Mouse (Mus musculus): ENCODE measurements around the gene Pin1rt1. TPM values are rescaled to one million over a fixed set of nuclear protein-coding genes. Genes with fewer than 3 reads are reported as not detected.

The Pin1rt1 gene
- polyA plus RNA-seq (2012; rRNA removed) (not detected in 2 replicates), polyA plus RNA-seq (2014; fragmentation: Nextera tagmentation; extraction: Ambion mirVana) (not detected in 2 replicates)

GRCm38 (mm10) chr2:104716279-104716678 is at the start of gene Pin1rt1:
Gene Pin1rt1 (minus strand): TSS chr2:104716379.
- ATAC-seq (ENCODE audit: insufficient read depth) (no peak), DNase-seq (ENCODE audit: low read depth in 3 of 3, low spot score in 3 of 3) (no peak)
- Histone ChIP-seq H3K36me3 (replicated peaks; ENCODE audit: control insufficient read depth, insufficient read depth, low read depth) (no peaks in the 10 kb centered on the region), H3K27me3 (ENCODE audit: control insufficient read depth, insufficient read depth, low read length) (peaks cover 15% of the 10 kb centered on the region), H3K4me3 (ENCODE audit: insufficient read depth in 1 of 2, low read depth in 2 of 2, low read length in 2 of 2) (no peak within 1 kb of the TSS), H3K9me3 (ENCODE audit: control insufficient read depth, low read length) (no peaks in the 10 kb centered on the region), H3K27ac (no peak within 1 kb of the TSS), H3K4me1 (replicated peaks; ENCODE audit: control insufficient read depth in 2 of 2, insufficient read depth in 2 of 2, low read length in 1 of 2) (0 out of 4 replicates have a peak, but pooled peaks cover 0 to 1% of the 10 kb centered on the region in 2 experiments), H3K9ac (replicated peaks) (no peak within 1 kb of the TSS), H3K4me2 (ENCODE audit: low read depth) (no peak within 1 kb of the TSS)
- TF ChIP-seq CTCF (IDR thresholded peaks at IDR 0.05; ENCODE audit: low read depth) (no peak), EP300 (IDR thresholded peaks at IDR 0.05; ENCODE audit: low read depth) (no peak)
- WGBS (ENCODE audit: insufficient replicate concordance): 64% methylated on average over 4 of the region's 4 CpGs

DNA sequence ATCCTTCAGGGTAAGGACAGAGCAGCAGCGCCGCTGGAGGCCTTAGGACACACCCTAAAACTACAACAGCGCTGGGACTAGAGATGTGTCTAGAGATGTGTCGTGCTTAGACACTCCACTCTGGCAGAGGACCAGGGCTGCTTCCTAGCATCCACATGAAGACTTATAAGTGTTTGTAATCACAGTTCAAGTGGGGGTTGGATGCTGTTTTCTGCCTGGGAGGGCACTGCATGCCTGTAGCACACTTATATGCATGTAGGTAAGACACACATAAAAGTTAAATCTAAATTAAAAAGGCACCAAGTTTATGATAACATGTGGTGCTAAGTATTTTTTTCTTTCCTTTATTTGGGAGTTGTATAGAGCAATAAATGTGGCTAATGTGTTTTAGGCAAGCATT is 47.8 kb upstream of the Pin1rt1 start:
- TF ChIP-seq EP300 (IDR thresholded peaks at IDR 0.05; ENCODE audit: low read depth) (no peak), CTCF (IDR thresholded peaks at IDR 0.05; ENCODE audit: low read depth) (no peak)
- H3K27ac ChIP-seq: no peak overlapping the region
- H3K4me2 ChIP-seq (ENCODE audit: low read depth): no peak overlapping the region
- H3K9me3 ChIP-seq (ENCODE audit: control insufficient read depth, low read length): no peaks in the 10 kb centered on the region
- DNase-seq (ENCODE audit: low read depth in 3 of 3, low spot score in 3 of 3) (no peak), ATAC-seq (ENCODE audit: insufficient read depth) (no peak)
- no peaks in the 10 kb centered on the region for H3K36me3 ChIP-seq (replicated peaks; ENCODE audit: control insufficient read depth, insufficient read depth, low read depth)
- H3K27me3 ChIP-seq (ENCODE audit: control insufficient read depth, insufficient read depth, low read length): no peaks in the 10 kb centered on the region
- no peaks in the 10 kb centered on the region for H3K4me1 ChIP-seq (replicated peaks; ENCODE audit: control insufficient read depth in 2 of 2, insufficient read depth in 2 of 2, low read length in 1 of 2)
- no peak overlapping the region for H3K4me3 ChIP-seq (ENCODE audit: insufficient read depth in 1 of 2, low read depth in 2 of 2, low read length in 2 of 2)
- no peak overlapping the region for H3K9ac ChIP-seq (replicated peaks)
- 89% methylated on average over 4 of the region's 4 CpGs for WGBS (ENCODE audit: insufficient replicate concordance)

DNA sequence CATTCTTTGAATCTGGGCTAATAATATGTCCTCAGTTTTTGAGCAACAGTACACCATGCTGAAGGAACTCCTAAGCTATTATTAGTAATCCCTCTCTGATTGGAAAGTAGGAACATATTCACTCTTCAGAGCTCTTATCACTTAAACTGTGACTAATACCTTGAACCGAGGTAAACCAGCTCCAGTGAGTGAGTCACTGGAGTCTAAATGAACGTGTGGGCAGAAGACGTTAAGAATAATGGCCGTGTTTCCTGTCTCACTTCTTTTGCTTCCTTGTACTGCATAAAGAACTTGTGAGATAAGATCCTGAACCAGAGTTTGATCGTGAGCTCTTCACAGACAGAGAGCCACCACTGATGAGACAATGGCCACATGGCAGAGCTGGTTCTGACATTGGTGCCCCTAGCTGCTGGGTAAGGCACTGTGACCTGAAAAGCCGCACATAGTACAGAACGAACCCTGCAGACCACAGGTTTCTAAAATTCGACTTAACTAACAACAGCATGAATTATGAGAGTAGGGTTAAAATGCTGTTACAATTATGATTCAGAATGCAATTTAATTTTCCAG is 47.0 kb upstream of the Pin1rt1 start:
- DNase-seq (ENCODE audit: low read depth in 3 of 3, low spot score in 3 of 3) (no peak), ATAC-seq (ENCODE audit: insufficient read depth) (no peak)
- H3K27ac ChIP-seq: no peak overlapping the region
- H3K4me1 ChIP-seq (replicated peaks; ENCODE audit: control insufficient read depth in 2 of 2, insufficient read depth in 2 of 2, low read length in 1 of 2): no peaks in the 10 kb centered on the region
- H3K27me3 ChIP-seq (ENCODE audit: control insufficient read depth, insufficient read depth, low read length): no peaks in the 10 kb centered on the region
- no peak overlapping the region for H3K4me3 ChIP-seq (ENCODE audit: insufficient read depth in 1 of 2, low read depth in 2 of 2, low read length in 2 of 2)
- no peaks in the 10 kb centered on the region for H3K36me3 ChIP-seq (replicated peaks; ENCODE audit: control insufficient read depth, insufficient read depth, low read depth)
- no peak overlapping the region for H3K9ac ChIP-seq (replicated peaks)
- TF ChIP-seq CTCF (IDR thresholded peaks at IDR 0.05; ENCODE audit: low read depth): peak; percentile 7; the same call in 1 of the 2 replicates
- TF ChIP-seq EP300 (IDR thresholded peaks at IDR 0.05; ENCODE audit: low read depth): no peak
- no peak overlapping the region for H3K4me2 ChIP-seq (ENCODE audit: low read depth)
- H3K9me3 ChIP-seq (ENCODE audit: control insufficient read depth, low read length): no peaks in the 10 kb centered on the region
- 33% methylated on average over 8 of the region's 8 CpGs for WGBS (ENCODE audit: insufficient replicate concordance)

- Histone ChIP-seq H3K4me3 (ENCODE audit: insufficient read depth in 1 of 2, low read depth in 2 of 2, low read length in 2 of 2) (no peak overlapping the region), H3K27ac (no peak overlapping the region), H3K36me3 (replicated peaks; ENCODE audit: control insufficient read depth, insufficient read depth, low read depth) (no peaks in the 10 kb centered on the region), H3K4me2 (ENCODE audit: low read depth) (no peak overlapping the region), H3K27me3 (ENCODE audit: control insufficient read depth, insufficient read depth, low read length) (no peaks in the 10 kb centered on the region), H3K4me1 (replicated peaks; ENCODE audit: control insufficient read depth in 2 of 2, insufficient read depth in 2 of 2, low read length in 1 of 2) (0 out of 4 replicates have a peak, but pooled peaks cover 0 to 2% of the 10 kb centered on the region in 2 experiments), H3K9me3 (ENCODE audit: control insufficient read depth, low read length) (no peaks in the 10 kb centered on the region), H3K9ac (replicated peaks) (no peak overlapping the region)
- ATAC-seq (ENCODE audit: insufficient read depth): no peak
- WGBS (ENCODE audit: insufficient replicate concordance): 45% methylated on average over 3 of the region's 3 CpGs
- DNase-seq (ENCODE audit: low read depth in 3 of 3, low spot score in 3 of 3): no peak
- TF ChIP-seq CTCF (IDR thresholded peaks at IDR 0.05; ENCODE audit: low read depth): peak; percentile 47
- no peak for TF ChIP-seq EP300 (IDR thresholded peaks at IDR 0.05; ENCODE audit: low read depth)
These were observed 34.4 kb upstream of the Pin1rt1 start for GRCm38 (mm10) chr2:104750611-104751010.

GRCm38 (mm10) chr2:104748652-104749183 is 32.5 kb upstream of the Pin1rt1 start:
- H3K27me3 ChIP-seq (ENCODE audit: control insufficient read depth, insufficient read depth, low read length): no peaks in the 10 kb centered on the region
- 0 out of 4 replicates have a peak, but pooled peaks cover 0 to 2% of the 10 kb centered on the region in 2 experiments for H3K4me1 ChIP-seq (replicated peaks; ENCODE audit: control insufficient read depth in 2 of 2, insufficient read depth in 2 of 2, low read length in 1 of 2)
- no peaks in the 10 kb centered on the region for H3K9me3 ChIP-seq (ENCODE audit: control insufficient read depth, low read length)
- ATAC-seq (ENCODE audit: insufficient read depth) (no peak), DNase-seq (ENCODE audit: low read depth in 3 of 3, low spot score in 3 of 3) (no peak)
- H3K36me3 ChIP-seq (replicated peaks; ENCODE audit: control insufficient read depth, insufficient read depth, low read depth): no peaks in the 10 kb centered on the region
- WGBS (ENCODE audit: insufficient replicate concordance): 47% methylated on average over 5 of the region's 5 CpGs
- H3K9ac ChIP-seq (replicated peaks): no peak overlapping the region
- no peak for TF ChIP-seq CTCF (IDR thresholded peaks at IDR 0.05; ENCODE audit: low read depth)
- TF ChIP-seq EP300 (IDR thresholded peaks at IDR 0.05; ENCODE audit: low read depth): no peak
- H3K27ac ChIP-seq: no peak overlapping the region
- H3K4me2 ChIP-seq (ENCODE audit: low read depth): no peak overlapping the region
- H3K4me3 ChIP-seq (ENCODE audit: insufficient read depth in 1 of 2, low read depth in 2 of 2, low read length in 2 of 2): no peak overlapping the region
